Mouse (Mus musculus) heart, adult 18-20 months (tissue): ENCODE data around the gene Slc35g3. TPM values are rescaled to one million over a fixed set of nuclear protein-coding genes. Genes with fewer than 3 reads are reported as not detected.

ENCODE experiments used
- DNase-seq, 2 experiments: peaks; one replicate each; pipeline ENCODE4 v3.0.0; 2021 to 2022; ENCODE audit warnings: mixed read lengths in 1 of 2
- long read RNA-seq, 2 experiments: library from polyadenylated mRNA; stranded (forward); transcript quantifications; one replicate each; pipeline ENCODE4 v2.0.0; 2021
- total RNA-seq, 2 experiments: library from RNA; stranded (reverse); gene quantifications; 2 replicates each; pipeline ENCODE4 v1.2.3; 2021

The Slc35g3 gene
- total RNA-seq = not detected
- long read RNA-seq, experiment 1 = 0 reads
- long read RNA-seq, experiment 2 = 0 reads

GRCm38 (mm10) chr11:69761868-69762267 is at the start of gene Slc35g3:
Slc35g3 (minus strand) TSS chr11:69761968.
- DNase-seq = no peak

- DNase-seq = no peak
These were observed 48.5 kb upstream of the Slc35g3 start for GRCm38 (mm10) chr11:69810280-69810679.

GRCm38 (mm10) chr11:69807641-69808040 is 45.9 kb upstream of the Slc35g3 start:
- no peak for DNase-seq

- no peak for DNase-seq
These were observed 44.6 kb upstream of the Slc35g3 start for GRCm38 (mm10) chr11:69806378-69806777.

- no peak for DNase-seq
These were observed 43.5 kb upstream of the Slc35g3 start, which contains the start of gene Tmem102 for GRCm38 (mm10) chr11:69804972-69805909. Tmem102 (minus strand) TSS chr11:69805624.

GRCm38 (mm10) chr11:69804652-69804940 is 42.8 kb upstream of the Slc35g3 start:
- peak in 1 of 2 experiments; percentile 52 for DNase-seq

GRCm38 (mm10) chr11:69803786-69804651 is 42.3 kb upstream of the Slc35g3 start:
- DNase-seq = peak; percentile 80 to 87

GRCm38 (mm10) chr11:69803328-69803727 is 41.6 kb upstream of the Slc35g3 start:
- no peak for DNase-seq

- DNase-seq = peak; percentile 94
These were observed 40.9 kb upstream of the Slc35g3 start for GRCm38 (mm10) chr11:69802648-69803105.

- DNase-seq = no peak
These were observed 39.7 kb upstream of the Slc35g3 start, which contains the start of gene Fgf11 for GRCm38 (mm10) chr11:69801379-69801977. Fgf11 (minus strand) TSS chr11:69801857.

- DNase-seq = peak; percentile 51 to 58
These were observed 38.8 kb upstream of the Slc35g3 start for GRCm38 (mm10) chr11:69800392-69801197.

- no peak for DNase-seq
These were observed 38.3 kb upstream of the Slc35g3 start for GRCm38 (mm10) chr11:69800138-69800391.

GRCm38 (mm10) chr11:69799394-69800137 is 37.8 kb upstream of the Slc35g3 start:
- no peak for DNase-seq

- DNase-seq = no peak
These were observed 36.2 kb upstream of the Slc35g3 start for GRCm38 (mm10) chr11:69797924-69798323.

GRCm38 (mm10) chr11:69795983-69796435 is 34.2 kb upstream of the Slc35g3 start:
- DNase-seq = no peak

- DNase-seq = peak; percentile 94 to 99
These were observed 33.6 kb upstream of the Slc35g3 start, which contains the start of gene Chrnb1 for GRCm38 (mm10) chr11:69795168-69795982. Chrnb1 (minus strand) TSS chr11:69795943.

GRCm38 (mm10) chr11:69793429-69793828 is 31.7 kb upstream of the Slc35g3 start:
- DNase-seq = no peak

GRCm38 (mm10) chr11:69791420-69791819 is 29.7 kb upstream of the Slc35g3 start:
- DNase-seq = no peak

- DNase-seq = no peak
These were observed 27.7 kb upstream of the Slc35g3 start for GRCm38 (mm10) chr11:69789431-69789830.

GRCm38 (mm10) chr11:69787306-69787705 is 25.5 kb upstream of the Slc35g3 start:
- DNase-seq = no peak
